Mouse (Mus musculus): ENCODE measurements around the gene Ifnar2.

- TF ChIP-seq MAFK (IDR thresholded peaks at IDR 0.05; ENCODE audit: insufficient read depth, low read depth, low read length) (no peak), CHD2 (IDR thresholded peaks at IDR 0.05; ENCODE audit: low read depth, low read length) (no peak), ZC3H11A (IDR thresholded peaks at IDR 0.05; ENCODE audit: borderline replicate concordance, low read depth, low read length) (no peak), HCFC1 (IDR thresholded peaks at IDR 0.05; ENCODE audit: borderline replicate concordance, insufficient read depth, low read length) (no peak), ZNF384 (IDR thresholded peaks at IDR 0.05; ENCODE audit: low read depth, low read length) (no peak)
These were observed 45.0 kb upstream of the Ifnar2 start for GRCm38 (mm10) chr16:91327605-91328004.
